Mouse (Mus musculus): ENCODE measurements at regions not wholly inside any gene's neighbourhood (a gene's known extent, or its start where the extent isn't known, plus 50 kb on each side); places are given as distances from the start of the nearest gene placed in this dataset.

DNA sequence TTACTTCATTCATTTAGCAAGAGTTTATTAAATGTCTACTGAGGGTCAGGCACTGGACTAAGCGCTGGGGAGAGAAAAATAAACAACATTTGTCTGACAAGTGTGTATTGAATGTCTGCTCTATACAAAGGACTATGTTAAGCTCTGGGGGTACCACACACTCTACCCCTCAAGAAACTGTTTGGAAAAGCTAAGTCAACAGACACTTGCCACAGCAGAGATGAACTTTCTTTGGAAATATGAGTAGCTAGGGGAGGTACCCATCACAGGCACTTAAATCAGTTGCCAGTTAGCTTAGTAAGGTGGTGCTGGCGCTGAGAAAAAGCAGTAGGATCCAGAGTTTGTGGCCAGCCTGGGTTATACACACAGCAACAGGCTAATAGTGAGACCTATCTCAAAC, 86.7 kb upstream of the Jun start:
- Histone ChIP-seq H3K9me3 (no peaks in the 10 kb centered on the region), H3K4me2 (no peak overlapping the region), H3K27me3 (peaks cover 19% of the 10 kb centered on the region), H3K27ac (no peak overlapping the region), H3K36me3 (replicated peaks) (no peaks in the 10 kb centered on the region), H3K4me3 (replicated peaks) (no peak overlapping the region), H3K4me1 (peaks cover 49% of the 10 kb centered on the region), H3K9ac (no peak overlapping the region)
- WGBS, result 84% methylated on average over 2 of the region's 2 CpGs
- no peak for ATAC-seq (ENCODE audit: low FRiP score)

DNA sequence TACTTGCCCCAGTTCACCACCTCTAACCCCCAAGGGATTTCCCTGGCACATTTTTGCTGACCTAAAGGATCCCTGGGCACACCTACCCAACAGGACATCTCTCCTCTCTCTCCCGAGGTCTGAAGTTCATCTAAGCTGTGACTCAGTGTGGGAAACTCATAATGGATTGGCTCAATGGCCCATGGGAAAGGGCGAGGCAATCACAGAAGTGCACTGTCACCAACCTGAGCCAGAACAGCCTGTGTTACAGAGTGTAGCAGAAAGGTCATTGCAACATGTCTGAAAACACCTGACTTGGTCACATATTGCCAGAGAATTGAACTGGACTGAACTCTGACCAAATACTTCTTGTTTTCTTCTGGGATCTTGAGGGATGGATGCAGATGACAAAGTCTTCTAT, 89.2 kb upstream of the Jun start:
- Histone ChIP-seq H3K4me3 (replicated peaks) (no peak overlapping the region), H3K4me1 (peaks cover 24% of the 10 kb centered on the region), H3K27me3 (peaks cover 11% of the 10 kb centered on the region), H3K36me3 (replicated peaks) (no peaks in the 10 kb centered on the region), H3K9ac (no peak overlapping the region), H3K27ac (no peak overlapping the region), H3K4me2 (no peak overlapping the region), H3K9me3 (no peaks in the 10 kb centered on the region)
- WGBS, result 90% methylated on average over 2 of the region's 2 CpGs
- ATAC-seq (ENCODE audit: low FRiP score), result no peak

GRCm38 (mm10) chr4:95143130-95143529, 91.1 kb upstream of the Jun start:
- Histone ChIP-seq H3K4me1 (peaks cover 7% of the 10 kb centered on the region), H3K9ac (no peak overlapping the region), H3K4me3 (replicated peaks) (no peak overlapping the region), H3K4me2 (no peak overlapping the region), H3K36me3 (replicated peaks) (no peaks in the 10 kb centered on the region), H3K9me3 (no peaks in the 10 kb centered on the region), H3K27ac (no peak overlapping the region), H3K27me3 (peaks cover 7% of the 10 kb centered on the region; the same call in 1 of the 2 replicates)
- ATAC-seq (ENCODE audit: low FRiP score), result no peak
- 78% methylated on average over 4 of the region's 4 CpGs for WGBS

DNA sequence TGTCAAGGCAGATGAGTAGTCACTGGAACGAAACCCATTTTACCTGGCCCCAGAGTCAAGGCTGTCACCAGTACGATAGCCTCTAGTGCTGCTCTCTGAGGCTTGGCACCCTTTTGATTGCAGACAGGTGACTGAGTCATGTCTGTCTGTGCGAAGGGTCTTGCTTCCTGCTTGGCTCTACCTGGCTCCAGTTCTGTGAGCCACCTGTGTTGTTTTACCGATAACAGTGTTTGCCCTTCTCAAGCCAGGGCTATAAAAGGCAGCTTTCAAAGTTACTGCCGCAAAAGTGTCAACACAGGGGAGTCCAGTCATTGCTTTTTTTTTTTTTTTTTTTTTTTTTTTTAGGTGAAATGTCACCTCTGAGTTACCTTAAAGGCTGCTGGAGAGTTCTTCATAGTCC, 91.6 kb upstream of the Jun start:
- ATAC-seq (ENCODE audit: low FRiP score), result no peak
- peaks cover 7% of the 10 kb centered on the region; the same call in 1 of the 2 replicates for H3K27me3 ChIP-seq
- no peaks in the 10 kb centered on the region for H3K9me3 ChIP-seq
- H3K27ac ChIP-seq, result no peak overlapping the region
- 96% methylated on average over 5 of the region's 5 CpGs for WGBS
- H3K4me1 ChIP-seq, result peaks cover 2% of the 10 kb centered on the region; the same call in 1 of the 2 replicates
- no peak overlapping the region for H3K9ac ChIP-seq
- H3K4me2 ChIP-seq, result no peak overlapping the region
- H3K36me3 ChIP-seq (replicated peaks), result no peaks in the 10 kb centered on the region
- no peak overlapping the region for H3K4me3 ChIP-seq (replicated peaks)

DNA sequence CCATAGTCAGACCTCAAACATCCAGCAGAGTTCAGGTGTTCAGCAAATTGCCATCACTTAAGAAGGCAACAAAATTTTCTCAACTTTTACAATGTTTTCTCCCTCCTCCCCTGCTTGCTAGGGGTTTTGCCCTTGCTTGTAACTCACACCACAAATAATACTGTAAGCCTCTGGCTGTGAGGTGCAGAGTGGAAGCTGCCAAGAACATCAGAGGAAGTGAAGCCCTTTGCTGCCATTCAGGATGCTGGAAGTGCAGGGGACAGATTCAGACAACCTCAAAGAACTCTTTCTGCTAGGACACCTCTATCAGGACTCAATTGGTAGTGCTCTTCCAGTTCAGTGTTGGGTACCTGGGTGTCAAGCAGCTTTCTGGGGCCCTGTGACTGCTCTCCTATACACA, 92.4 kb upstream of the Jun start:
- no peaks in the 10 kb centered on the region for H3K36me3 ChIP-seq (replicated peaks)
- H3K27ac ChIP-seq, result no peak overlapping the region
- no peak for ATAC-seq (ENCODE audit: low FRiP score)
- H3K4me1 ChIP-seq, result no peaks in the 10 kb centered on the region
- no peak overlapping the region for H3K9ac ChIP-seq
- no peak overlapping the region for H3K4me2 ChIP-seq
- peaks cover 7% of the 10 kb centered on the region; the same call in 1 of the 2 replicates for H3K27me3 ChIP-seq
- no peak overlapping the region for H3K4me3 ChIP-seq (replicated peaks)
- H3K9me3 ChIP-seq, result no peaks in the 10 kb centered on the region

- no peaks in the 10 kb centered on the region for H3K36me3 ChIP-seq (replicated peaks)
- H3K9ac ChIP-seq, result no peak overlapping the region
- peaks cover 3% of the 10 kb centered on the region; the same call in 1 of the 2 replicates for H3K27me3 ChIP-seq
- 88% methylated on average over 5 of the region's 5 CpGs for WGBS
- no peak overlapping the region for H3K4me3 ChIP-seq (replicated peaks)
- no peak overlapping the region for H3K27ac ChIP-seq
- H3K9me3 ChIP-seq, result no peaks in the 10 kb centered on the region
- ATAC-seq (ENCODE audit: low FRiP score), result no peak
- no peaks in the 10 kb centered on the region for H3K4me1 ChIP-seq
- no peak overlapping the region for H3K4me2 ChIP-seq
These were observed 94.2 kb upstream of the Jun start for GRCm38 (mm10) chr4:95146268-95146667.

DNA sequence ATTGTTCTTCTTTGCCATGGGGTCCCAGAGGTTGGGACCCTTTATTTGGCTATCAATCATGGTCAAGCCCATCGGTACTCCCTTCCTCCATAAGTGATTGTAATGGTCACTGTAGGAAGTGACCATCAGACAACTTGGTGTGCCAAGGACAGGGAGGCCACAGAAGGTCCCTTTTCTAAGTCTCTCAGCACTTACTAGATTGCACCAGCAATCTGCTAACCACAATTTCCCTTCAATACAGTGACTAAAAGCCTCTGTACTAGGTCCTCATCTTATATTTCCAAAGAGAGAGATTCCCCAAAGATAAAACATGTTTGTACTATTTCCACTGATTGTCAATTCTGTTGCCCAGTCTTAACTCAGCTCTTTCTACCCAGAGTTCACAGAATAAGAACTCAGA, 96.6 kb upstream of the Jun start:
- WGBS, result 88% methylated on average over 1 of the region's 1 CpGs
- H3K9me3 ChIP-seq, result no peaks in the 10 kb centered on the region
- H3K4me1 ChIP-seq, result peaks cover 3% of the 10 kb centered on the region
- no peak for ATAC-seq (ENCODE audit: low FRiP score)
- H3K9ac ChIP-seq, result no peak overlapping the region
- H3K27ac ChIP-seq, result no peak overlapping the region
- no peak overlapping the region for H3K4me2 ChIP-seq
- no peak overlapping the region for H3K4me3 ChIP-seq (replicated peaks)
- no peaks in the 10 kb centered on the region for H3K36me3 ChIP-seq (replicated peaks)
- H3K27me3 ChIP-seq, result no peaks in the 10 kb centered on the region

DNA sequence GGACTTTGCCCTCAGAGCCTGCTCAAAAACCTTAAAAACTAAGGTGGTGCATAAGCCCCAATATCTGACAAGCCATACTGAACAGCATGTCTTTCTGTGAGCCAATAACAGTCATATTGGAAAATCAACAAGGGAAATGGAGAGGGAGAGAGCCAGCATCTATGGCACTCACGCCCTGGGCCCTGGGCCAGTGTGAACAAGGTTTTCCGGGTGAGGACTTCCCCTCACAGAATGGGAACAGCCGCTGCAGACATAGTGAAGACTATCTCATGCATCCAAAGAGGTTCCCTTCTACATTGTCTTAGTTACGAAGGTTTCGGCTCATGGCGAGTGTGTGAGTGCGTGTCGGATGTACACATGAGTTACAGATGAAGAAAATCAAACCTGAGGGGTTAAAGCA, 99.7 kb upstream of the Jun start:
- Histone ChIP-seq H3K4me1 (peaks cover 15% of the 10 kb centered on the region), H3K27ac (no peak overlapping the region), H3K9ac (no peak overlapping the region), H3K4me2 (no peak overlapping the region), H3K27me3 (no peaks in the 10 kb centered on the region), H3K4me3 (replicated peaks) (no peak overlapping the region), H3K36me3 (replicated peaks) (no peaks in the 10 kb centered on the region), H3K9me3 (no peaks in the 10 kb centered on the region)
- ATAC-seq (ENCODE audit: low FRiP score), result no peak
- 91% methylated on average over 8 of the region's 8 CpGs for WGBS

DNA sequence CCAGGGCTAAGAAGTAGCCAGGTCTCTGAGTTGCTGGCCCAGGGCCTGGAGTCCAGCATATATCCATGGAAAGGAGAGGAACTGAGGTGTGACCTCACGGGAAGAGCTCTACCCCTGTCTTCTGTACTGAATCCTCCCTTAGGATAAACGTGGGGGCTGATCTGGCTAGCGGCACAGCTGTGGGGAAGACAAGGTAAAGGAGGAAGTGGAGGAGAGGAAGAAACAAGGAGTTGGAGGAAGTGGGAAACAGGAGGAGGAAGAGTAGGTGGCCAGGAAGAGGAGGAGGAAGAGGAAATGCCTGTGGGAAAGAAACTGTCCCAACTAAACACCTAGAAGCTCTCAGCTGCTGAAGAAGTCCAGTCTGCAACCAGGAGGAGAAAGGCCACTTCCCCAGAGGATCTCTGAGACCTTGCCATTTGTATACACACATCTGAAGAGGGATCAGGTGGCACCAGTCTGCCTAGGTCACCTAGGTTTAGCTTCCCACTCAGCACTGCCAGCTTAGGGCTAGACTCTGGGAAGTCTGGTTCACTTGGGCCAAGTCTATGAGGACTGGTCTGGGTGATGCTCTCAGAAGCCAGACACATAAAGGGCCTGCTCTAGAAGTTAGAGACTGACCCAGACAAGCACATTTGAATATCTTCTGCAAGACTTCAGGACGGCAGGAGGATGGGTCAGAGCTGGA, 100.6 kb upstream of the Jun start:
- H3K4me3 ChIP-seq (replicated peaks), result no peak overlapping the region
- no peaks in the 10 kb centered on the region for H3K36me3 ChIP-seq (replicated peaks)
- no peak overlapping the region for H3K9ac ChIP-seq
- no peak for ATAC-seq (ENCODE audit: low FRiP score)
- WGBS, result 83% methylated on average over 4 of the region's 4 CpGs
- H3K4me2 ChIP-seq, result no peak overlapping the region
- H3K27ac ChIP-seq, result no peak overlapping the region
- H3K9me3 ChIP-seq, result no peaks in the 10 kb centered on the region
- H3K4me1 ChIP-seq, result peaks cover 20% of the 10 kb centered on the region
- H3K27me3 ChIP-seq, result no peaks in the 10 kb centered on the region

DNA sequence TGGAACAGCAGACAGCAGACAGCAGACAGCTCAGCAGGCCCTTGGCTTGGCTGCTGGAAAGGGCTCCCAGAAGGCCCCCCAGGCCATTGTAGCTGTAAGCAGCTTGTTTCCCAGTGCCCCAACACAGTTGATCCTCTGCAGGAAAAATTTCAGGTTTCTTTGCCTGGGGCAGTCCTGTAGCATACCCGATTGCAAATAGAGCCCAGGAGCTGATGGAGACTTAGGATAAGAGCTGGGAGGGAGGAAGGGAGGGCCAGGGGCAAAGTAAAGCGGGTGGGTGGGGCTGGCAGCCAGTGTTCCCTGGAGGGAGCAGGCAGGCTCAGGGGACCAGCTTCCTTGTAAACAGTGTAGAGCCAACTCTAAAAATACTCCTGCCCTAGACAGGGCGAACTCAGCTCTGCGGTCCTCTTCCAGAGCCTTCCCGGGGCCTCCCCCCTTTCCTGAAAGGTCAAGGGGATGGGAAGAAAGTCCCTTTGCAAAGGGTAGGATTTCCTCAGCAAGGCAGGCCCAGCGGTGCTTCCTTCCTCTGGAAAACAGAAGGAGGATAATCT, 101.8 kb upstream of the Jun start:
- no peaks in the 10 kb centered on the region for H3K9me3 ChIP-seq
- H3K4me1 ChIP-seq, result peaks cover 20% of the 10 kb centered on the region
- no peak overlapping the region for H3K9ac ChIP-seq
- no peak overlapping the region for H3K27ac ChIP-seq
- no peak overlapping the region for H3K4me2 ChIP-seq
- no peak overlapping the region for H3K4me3 ChIP-seq (replicated peaks)
- H3K36me3 ChIP-seq (replicated peaks), result no peaks in the 10 kb centered on the region
- H3K27me3 ChIP-seq, result no peaks in the 10 kb centered on the region
- 20% methylated on average over 6 of the region's 6 CpGs for WGBS
- peak; percentile 52; the same call in 1 of the 2 replicates for ATAC-seq (ENCODE audit: low FRiP score)

DNA sequence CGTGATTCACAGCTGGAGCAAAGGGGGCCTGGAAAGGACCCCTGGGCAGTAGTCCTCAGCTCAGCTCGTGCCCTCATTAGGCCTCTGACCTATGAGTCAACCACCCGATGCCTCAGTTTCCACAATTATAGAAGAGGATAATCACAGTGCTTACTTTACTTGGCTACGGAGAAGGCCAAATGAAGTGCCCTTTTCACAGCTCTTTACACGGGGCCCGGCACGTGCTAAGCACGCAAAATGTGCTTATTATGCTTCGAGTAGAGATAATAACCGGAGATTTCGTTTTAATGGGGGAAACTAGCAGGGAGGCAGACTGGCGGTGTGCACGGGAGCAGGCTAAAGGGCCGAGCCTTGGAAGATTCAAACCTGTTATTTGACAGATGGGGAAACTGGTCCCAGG, 102.4 kb upstream of the Jun start:
- 0 out of 2 replicates have a peak, but pooled peaks have one; percentile 49 for ATAC-seq (ENCODE audit: low FRiP score)
- no peak overlapping the region for H3K4me2 ChIP-seq
- no peak overlapping the region; the same call in 1 of the 2 replicates for H3K9ac ChIP-seq
- H3K4me1 ChIP-seq, result peaks cover 20% of the 10 kb centered on the region
- H3K27ac ChIP-seq, result no peak overlapping the region
- no peaks in the 10 kb centered on the region for H3K9me3 ChIP-seq
- no peaks in the 10 kb centered on the region for H3K27me3 ChIP-seq
- no peak overlapping the region for H3K4me3 ChIP-seq (replicated peaks)
- 40% methylated on average over 14 of the region's 14 CpGs for WGBS
- H3K36me3 ChIP-seq (replicated peaks), result no peaks in the 10 kb centered on the region

GRCm38 (mm10) chr4:95155178-95155577, 103.2 kb upstream of the Jun start:
- H3K4me1 ChIP-seq, result peaks cover 20% of the 10 kb centered on the region
- no peaks in the 10 kb centered on the region for H3K9me3 ChIP-seq
- no peaks in the 10 kb centered on the region for H3K36me3 ChIP-seq (replicated peaks)
- no peak for ATAC-seq (ENCODE audit: low FRiP score)
- no peak overlapping the region for H3K4me3 ChIP-seq (replicated peaks)
- WGBS, result 81% methylated on average over 2 of the region's 2 CpGs
- H3K9ac ChIP-seq, result no peak overlapping the region
- H3K4me2 ChIP-seq, result no peak overlapping the region
- H3K27me3 ChIP-seq, result peaks cover 3% of the 10 kb centered on the region; the same call in 1 of the 2 replicates
- H3K27ac ChIP-seq, result no peak overlapping the region

GRCm38 (mm10) chr4:95155796-95156195, 103.8 kb upstream of the Jun start:
- 89% methylated on average over 5 of the region's 5 CpGs for whole genome bisulfite sequencing
- no peak for ATAC-seq (ENCODE audit: low FRiP score)

More at GRCm38 (mm10) chr4:95155796-95156195, 103.8 kb upstream of the Jun start:
- Histone ChIP-seq H3K4me3 (replicated peaks) (no peak overlapping the region), H3K27me3 (peaks cover 4% of the 10 kb centered on the region; the same call in 1 of the 2 replicates), H3K9ac (no peak overlapping the region), H3K27ac (no peak overlapping the region), H3K9me3 (no peaks in the 10 kb centered on the region), H3K4me2 (no peak overlapping the region), H3K36me3 (replicated peaks) (no peaks in the 10 kb centered on the region), H3K4me1 (peaks cover 20% of the 10 kb centered on the region)
